Mouse (Mus musculus) macrophage (primary cell): Measurements from ENCODE around the gene Deaf1. TPM values are rescaled to one million over a fixed set of nuclear protein-coding genes. Genes with fewer than 3 reads are reported as not detected.

Experiments used
- H3K27ac ChIP-seq: fragments of 350-480 bp; formaldehyde crosslinking; 2 replicates; pipeline ENCODE4 v1.9.0; 2021
- H3K36me3 ChIP-seq: fragments of 350-480 bp; formaldehyde crosslinking; 2 replicates; pipeline ENCODE4 v1.9.0; 2021; ENCODE audit errors: inconsistent target
- H3K4me3 ChIP-seq: fragments of 350-480 bp; formaldehyde crosslinking; 2 replicates; pipeline ENCODE4 v1.9.0; 2021; ENCODE audit errors: inconsistent target
- H3K79me2 ChIP-seq: fragments of 350-480 bp; formaldehyde crosslinking; 2 replicates; pipeline ENCODE4 v1.9.0; 2021; ENCODE audit errors: inconsistent target
- WGBS: methylation state at CpG from one replicate; pipeline ENCODE4 v1.1.7; 2026; ENCODE audit warnings: inconsistent platforms; ENCODE audit not compliant: missing documents; 5-methylcytosine and 5-hydroxymethylcytosine counted together
- polyA plus RNA-seq: library from polyadenylated mRNA; stranded (reverse); fragments of 250-400 nt; gene quantifications from 3 replicates; pipeline ENCODE4 v1.2.4, GENCODE M21; 2018; ENCODE audit warnings: inconsistent platforms

The Deaf1 gene
- polyA plus RNA-seq, 1 experiment from 2014 or later: 14.6 TPM

DNA sequence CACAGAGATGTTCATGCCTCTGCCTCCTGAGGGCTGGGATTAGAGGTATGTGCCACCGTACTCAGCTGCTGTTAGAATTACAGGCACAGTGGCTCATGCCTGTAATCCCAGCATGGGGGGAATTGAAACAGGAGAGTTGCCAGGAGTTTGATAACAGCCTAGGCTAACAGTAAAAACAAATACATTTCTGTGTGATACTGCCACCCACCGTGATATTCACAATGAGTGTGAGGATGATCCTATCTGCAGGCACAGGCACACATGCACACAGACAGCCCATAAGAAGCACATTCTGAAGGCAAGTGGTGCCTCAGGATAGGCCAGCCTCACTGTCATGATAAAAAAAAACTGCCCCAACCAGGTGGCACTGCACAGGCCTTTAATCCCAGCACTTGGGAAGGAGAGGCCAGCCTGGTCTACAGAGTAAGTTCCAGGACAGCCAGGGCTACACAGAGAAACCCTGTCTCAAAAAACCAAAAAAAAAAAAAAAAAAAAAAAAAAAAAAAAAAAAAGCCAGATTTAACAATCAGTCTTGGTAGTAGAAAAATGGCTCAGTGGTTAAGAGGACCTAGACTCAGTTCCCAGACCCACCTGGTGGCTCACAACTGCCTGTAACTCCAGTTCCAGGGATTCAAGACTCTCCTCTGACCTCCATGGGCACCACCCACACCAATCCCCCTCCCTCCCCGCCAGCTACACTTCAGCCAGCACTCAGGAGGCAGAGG lies 29.4 kb downstream of the Deaf1 start:
- Histone ChIP-seq H3K79me2 (no peaks in the 10 kb centered on the region), H3K4me3 (no peak overlapping the region), H3K36me3 (peaks cover 31% of the 10 kb centered on the region; the same call in 1 of the 2 replicates), H3K27ac (no peak overlapping the region)
- 97% methylated on average over 3 of the region's 3 CpGs for WGBS

DNA sequence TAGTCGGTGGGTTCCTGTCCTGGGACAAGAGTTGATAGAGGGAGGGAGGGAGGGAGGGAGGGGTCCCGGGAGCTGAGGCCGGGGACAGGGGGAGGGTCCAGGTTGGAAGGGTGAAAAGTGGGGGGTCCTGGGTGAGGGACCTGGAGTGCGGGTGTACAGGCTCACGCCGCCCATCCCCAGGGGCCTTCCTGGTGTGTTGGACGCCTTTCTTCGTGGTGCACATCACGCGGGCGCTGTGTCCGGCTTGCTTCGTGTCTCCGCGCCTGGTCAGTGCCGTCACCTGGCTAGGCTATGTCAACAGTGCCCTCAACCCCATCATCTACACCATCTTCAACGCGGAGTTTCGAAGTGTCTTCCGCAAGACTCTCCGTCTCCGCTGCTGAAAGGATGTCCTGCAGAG lies 33.0 kb downstream of the Deaf1 start:
- Histone ChIP-seq H3K4me3 (no peak overlapping the region), H3K27ac (no peak overlapping the region), H3K36me3 (0 out of 2 replicates have a peak, but pooled peaks cover 4% of the 10 kb centered on the region), H3K79me2 (no peaks in the 10 kb centered on the region)
- 16% methylated on average over 20 of the region's 22 CpGs for WGBS

DNA sequence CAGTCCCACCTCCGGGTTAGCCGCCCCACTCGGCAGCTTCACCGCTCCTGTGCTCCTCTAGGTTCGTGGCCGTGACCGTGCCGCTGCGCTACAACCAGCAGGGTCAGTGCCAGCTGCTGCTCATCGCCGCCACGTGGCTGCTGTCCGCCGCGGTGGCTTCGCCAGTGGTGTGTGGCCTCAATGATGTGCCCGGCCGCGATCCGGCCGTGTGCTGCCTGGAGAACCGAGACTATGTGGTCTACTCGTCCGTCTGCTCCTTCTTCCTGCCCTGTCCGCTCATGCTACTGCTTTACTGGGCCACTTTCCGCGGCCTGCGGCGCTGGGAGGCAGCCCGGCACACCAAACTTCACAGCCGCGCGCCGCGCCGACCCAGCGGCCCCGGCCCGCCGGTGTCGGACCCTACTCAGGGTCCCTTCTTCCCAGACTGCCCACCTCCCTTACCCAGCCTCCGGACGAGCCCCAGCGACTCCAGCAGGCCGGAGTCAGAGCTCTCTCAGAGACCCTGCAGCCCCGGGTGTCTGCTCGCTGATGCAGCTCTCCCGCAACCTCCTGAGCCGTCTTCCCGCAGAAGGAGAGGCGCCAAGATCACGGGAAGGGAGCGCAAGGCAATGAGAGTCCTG lies 33.5 kb downstream of the Deaf1 start:
- Histone ChIP-seq H3K36me3 (0 out of 2 replicates have a peak, but pooled peaks cover 4% of the 10 kb centered on the region), H3K27ac (no peak overlapping the region), H3K79me2 (no peaks in the 10 kb centered on the region), H3K4me3 (no peak overlapping the region)
- 2% methylated on average over 51 of the region's 53 CpGs for WGBS

DNA sequence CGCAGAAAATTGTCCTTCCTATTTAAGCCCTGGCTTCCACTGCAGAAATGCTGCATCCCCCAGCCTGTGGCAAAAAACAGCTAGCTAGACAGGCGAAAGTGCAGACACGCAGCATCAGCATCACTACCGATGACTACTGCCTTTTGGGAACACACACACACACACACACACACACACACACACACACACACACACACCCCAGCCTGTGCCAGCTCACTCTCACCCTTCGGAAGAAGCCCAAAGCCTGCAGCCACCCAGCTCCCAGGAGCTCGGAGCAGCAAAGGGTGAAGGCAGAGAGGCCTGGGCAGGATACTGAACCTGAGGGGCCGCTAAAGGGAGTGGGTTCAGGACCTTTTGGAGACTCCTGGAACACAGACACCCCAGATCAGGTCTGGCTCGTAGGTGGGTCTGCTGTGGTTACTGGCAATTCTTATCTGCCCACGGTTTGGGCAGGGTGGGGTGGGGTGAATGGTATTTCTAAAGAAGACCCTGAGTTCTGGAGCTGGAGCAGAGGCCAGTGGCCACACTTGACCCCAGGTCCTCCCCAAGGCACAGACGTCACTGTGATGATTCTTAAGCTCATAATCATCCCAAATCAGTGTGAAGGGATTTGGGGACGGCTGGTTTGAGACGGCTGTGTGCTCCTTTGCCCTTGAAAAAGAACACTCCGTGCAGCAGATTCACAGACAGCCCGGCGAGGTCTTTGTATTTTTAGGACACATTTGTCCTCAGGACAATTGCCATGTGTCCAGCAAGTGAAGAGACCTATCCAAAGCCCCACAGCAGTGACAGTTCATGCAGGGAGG lies 34.7 kb downstream of the Deaf1 start:
- Histone ChIP-seq H3K4me3 (no peak overlapping the region), H3K27ac (no peak overlapping the region), H3K79me2 (no peaks in the 10 kb centered on the region), H3K36me3 (0 out of 2 replicates have a peak, but pooled peaks cover 4% of the 10 kb centered on the region)
- 66% methylated on average over 15 of the region's 15 CpGs for WGBS

DNA sequence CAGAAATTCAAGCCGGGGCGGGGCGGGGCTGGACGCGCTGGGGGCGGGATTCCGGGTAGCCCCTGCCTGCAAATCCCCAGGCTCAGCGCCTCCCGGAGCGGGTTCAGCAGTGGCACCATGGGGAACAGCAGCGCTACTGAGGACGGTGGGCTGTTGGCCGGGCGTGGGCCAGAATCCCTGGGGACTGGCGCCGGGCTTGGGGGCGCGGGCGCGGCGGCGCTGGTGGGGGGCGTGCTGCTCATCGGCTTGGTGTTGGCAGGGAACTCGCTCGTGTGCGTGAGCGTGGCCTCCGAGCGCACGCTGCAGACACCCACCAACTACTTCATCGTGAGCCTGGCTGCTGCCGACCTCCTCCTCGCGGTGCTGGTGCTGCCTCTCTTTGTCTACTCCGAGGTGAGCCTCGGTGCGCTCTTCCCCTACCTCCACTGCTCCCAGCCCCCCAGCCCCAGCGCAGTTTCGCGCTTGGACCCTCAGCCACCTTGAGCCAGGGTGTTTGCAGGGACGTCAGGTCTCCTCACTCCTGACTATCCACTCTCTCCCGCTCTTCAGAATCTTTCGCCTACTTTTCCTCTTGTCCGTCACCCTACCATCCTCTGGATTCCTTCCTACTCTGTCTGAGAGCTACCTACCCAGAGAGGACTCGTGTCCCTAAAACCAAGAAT lies 35.4 kb downstream of the Deaf1 start, which contains the start of gene Drd4:
Gene Drd4 (plus strand): TSS at position 86 of the 662 bp plus-strand sequence.
- H3K36me3 ChIP-seq: 0 out of 2 replicates have a peak, but pooled peaks cover under 1% of the 10 kb centered on the region
- H3K4me3 ChIP-seq: no peak within 1 kb of the TSS
- no peaks in the 10 kb centered on the region for H3K79me2 ChIP-seq
- 6% methylated on average over 42 of the region's 46 CpGs for WGBS
- no peak within 1 kb of the TSS for H3K27ac ChIP-seq

DNA sequence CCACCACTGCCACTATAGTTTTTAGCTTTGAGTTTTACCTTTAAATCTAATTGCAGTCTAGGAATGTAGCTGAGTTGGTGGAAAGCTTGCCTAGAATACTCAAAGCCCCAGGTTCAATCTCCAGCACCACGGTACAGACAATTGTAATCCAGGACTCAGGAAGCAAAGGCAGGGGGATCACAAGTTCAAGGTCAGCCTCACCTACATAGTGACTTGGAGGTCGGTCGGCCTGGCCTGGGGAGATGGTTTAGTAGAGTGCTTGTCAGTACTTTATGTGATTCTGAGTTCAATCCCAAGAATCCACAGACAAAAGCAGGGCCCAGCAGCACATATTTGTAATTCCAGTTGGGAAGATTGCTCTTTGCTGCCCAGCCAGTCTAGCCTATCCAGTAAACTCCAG lies 39.4 kb downstream of the Deaf1 start:
- 92% methylated on average over 3 of the region's 3 CpGs for WGBS
- Histone ChIP-seq H3K27ac (no peak overlapping the region), H3K4me3 (no peak overlapping the region), H3K36me3 (no peaks in the 10 kb centered on the region), H3K79me2 (no peaks in the 10 kb centered on the region)

DNA sequence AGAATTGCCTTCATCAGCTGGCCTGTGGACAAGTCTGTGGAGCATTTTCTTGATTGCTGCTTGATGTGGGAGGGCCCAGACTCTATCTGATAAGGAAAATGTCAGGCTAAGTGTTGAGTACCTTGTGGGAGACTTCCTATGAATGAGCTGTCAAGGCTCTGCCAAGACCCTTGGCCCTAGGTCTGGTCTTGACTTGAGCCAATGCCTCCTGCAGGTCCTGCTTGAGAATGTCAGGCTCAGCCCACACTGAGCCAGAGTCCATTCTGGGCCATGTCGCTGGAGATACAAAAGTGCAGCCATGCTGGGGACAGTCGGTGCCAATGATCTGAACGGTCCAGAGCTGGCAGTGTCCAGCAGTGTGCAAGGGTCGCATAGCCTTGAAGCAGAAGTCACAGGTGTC lies 44.7 kb downstream of the Deaf1 start:
- 90% methylated on average over 4 of the region's 4 CpGs for WGBS
- Histone ChIP-seq H3K36me3 (no peaks in the 10 kb centered on the region), H3K4me3 (no peak overlapping the region), H3K79me2 (no peaks in the 10 kb centered on the region), H3K27ac (no peak overlapping the region)

DNA sequence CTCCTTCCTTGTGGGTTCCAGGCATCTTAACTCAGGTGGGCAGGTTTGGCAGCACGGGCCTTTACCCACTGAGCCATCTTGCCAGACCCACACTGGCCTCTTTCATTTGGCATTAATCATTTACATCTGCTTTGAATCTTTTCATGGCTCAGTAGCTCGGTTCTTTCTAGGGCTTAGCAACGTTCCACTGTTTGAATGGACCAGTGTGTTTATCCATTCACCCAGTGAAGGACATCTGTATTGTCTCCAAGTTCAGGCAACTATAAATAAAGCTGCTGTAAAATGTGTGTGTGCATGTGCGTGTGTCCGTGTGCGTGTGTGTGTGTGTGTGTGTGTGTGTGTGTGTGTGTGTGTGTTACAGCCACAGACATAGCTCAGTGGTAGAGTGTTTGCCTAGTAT lies 46.0 kb downstream of the Deaf1 start:
- no peak overlapping the region for H3K27ac ChIP-seq
- H3K36me3 ChIP-seq: no peaks in the 10 kb centered on the region
- no peak overlapping the region for H3K4me3 ChIP-seq
- H3K79me2 ChIP-seq: no peaks in the 10 kb centered on the region
- 98% methylated on average over 6 of the region's 6 CpGs for WGBS

DNA sequence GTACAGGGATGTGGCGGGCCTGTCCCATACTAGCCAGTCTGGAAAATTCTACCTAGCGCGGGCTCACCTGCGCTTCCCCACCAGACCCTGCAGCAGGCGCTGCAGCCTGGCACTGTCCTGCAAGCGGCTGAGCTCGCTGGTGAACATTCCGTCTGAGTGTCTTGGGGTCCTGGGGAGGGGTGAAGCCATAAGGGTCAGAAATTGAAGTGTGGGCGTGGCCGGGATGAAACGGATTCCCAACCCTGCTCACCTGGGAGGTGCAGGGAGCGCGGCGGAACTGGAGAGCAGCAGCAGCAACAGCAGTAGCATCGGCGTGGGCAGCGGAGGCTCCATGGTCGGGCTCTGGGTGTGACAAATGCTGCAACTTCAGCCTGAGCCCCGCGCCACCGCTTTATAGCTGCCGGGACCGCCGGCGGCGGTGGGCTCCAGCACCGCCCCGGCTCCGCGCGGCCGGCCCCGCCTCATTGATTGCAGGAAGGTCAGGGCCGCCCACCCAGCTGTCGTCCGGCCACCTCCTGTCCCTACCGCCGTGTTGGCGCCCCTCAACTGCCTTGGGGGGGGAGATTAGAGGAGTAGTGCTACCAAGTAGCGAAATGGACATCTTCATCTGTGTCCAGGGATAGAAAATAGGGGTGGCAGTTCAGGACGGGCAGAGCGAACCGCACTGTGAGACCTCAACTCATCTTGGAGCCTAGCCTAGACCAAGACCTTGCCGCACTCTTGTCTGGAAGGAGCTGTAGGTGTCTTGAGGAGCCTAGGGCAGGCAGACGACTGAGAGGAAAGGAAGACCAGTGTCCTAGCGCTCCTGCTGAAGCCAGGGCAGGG lies 48.5 kb downstream of the Deaf1 start, which contains the start of gene Sct:
Gene Sct (minus strand): TSS at position 368 of the 825 bp plus-strand sequence.
- Histone ChIP-seq H3K4me3 (no peak within 1 kb of the TSS), H3K27ac (no peak within 1 kb of the TSS), H3K79me2 (no peaks in the 10 kb centered on the region), H3K36me3 (no peaks in the 10 kb centered on the region)
- 17% methylated on average over 43 of the region's 46 CpGs for WGBS

DNA sequence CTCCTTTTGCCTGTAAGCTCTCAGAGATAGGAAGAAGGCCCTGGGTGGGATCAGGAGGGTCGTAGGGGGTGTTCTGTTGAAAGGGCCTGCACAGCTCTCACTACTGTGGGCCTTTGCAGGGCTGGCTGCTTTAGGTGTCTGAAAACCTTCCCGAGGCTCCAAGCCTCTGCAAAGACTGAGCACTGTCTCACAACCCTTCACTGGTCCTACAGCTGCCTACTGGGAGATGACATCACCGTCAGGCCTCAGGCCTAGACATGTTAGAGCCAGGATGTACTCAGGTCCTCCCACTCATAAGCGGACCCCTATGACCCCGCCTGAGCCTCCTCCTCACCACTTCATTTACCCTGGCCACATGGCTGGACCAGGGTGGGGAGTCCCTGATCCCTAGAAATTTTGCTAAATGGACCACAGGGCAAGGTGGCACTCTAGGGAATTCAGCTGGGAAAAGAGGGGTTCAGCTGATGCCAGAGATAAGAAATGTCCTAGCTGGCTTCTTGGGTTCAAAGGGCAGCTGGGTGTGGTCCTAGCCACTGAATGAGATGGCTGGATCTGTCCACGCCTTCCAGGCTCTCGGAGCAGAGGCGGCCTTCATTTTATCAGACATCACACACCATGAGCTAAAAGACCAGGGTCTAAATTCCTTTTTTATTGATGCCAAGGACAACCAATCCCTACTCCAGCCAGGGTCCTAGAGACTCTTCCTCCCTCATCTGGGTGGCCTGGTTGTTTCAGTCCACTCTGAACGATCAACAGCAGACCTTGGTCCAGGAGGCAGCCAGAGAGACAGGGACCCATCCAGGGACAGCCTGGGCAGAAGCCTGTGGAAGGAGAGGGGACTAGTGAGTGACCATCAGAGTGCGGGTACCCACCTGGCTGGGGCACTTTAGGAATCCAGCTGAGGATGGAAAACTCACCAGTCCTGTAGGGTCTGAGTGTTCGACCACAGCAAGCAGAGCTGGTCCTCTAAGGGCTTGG lies 49.5 kb downstream of the Deaf1 start:
- 92% methylated on average over 11 of the region's 11 CpGs for WGBS
- H3K27ac ChIP-seq: no peak overlapping the region

DNA sequence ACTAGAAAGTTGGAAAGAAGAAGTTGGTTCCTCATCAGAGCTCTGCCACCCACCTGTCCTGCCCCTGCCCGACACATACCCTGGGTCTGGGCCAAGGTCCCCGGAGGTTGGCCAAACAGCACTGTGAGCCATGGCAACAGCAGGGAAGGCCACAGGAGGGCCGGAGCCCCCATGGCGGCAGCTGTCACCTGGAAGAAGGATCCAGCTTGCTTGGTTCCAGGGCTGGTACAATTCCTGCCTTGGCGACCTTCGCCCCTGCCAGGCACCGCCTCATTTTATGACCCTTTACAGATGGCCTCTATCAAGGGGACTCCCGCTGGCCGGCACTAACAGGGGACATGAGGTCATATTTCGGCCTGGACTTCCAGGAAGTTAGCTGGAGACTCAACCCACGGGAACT lies 50.9 kb downstream of the Deaf1 start, which contains the start of gene Cdhr5:
Gene Cdhr5 (minus strand): TSS at position 241 of the 400 bp plus-strand sequence.
- H3K79me2 ChIP-seq: no peaks in the 10 kb centered on the region
- no peaks in the 10 kb centered on the region for H3K36me3 ChIP-seq
- no peak within 1 kb of the TSS for H3K27ac ChIP-seq
- H3K4me3 ChIP-seq: no peak within 1 kb of the TSS
- 84% methylated on average over 11 of the region's 11 CpGs for WGBS

More for the DNA sequence above, 49.5 kb downstream of the Deaf1 start:
- H3K4me3 ChIP-seq: no peak overlapping the region
- no peaks in the 10 kb centered on the region for H3K79me2 ChIP-seq
- no peaks in the 10 kb centered on the region for H3K36me3 ChIP-seq

DNA sequence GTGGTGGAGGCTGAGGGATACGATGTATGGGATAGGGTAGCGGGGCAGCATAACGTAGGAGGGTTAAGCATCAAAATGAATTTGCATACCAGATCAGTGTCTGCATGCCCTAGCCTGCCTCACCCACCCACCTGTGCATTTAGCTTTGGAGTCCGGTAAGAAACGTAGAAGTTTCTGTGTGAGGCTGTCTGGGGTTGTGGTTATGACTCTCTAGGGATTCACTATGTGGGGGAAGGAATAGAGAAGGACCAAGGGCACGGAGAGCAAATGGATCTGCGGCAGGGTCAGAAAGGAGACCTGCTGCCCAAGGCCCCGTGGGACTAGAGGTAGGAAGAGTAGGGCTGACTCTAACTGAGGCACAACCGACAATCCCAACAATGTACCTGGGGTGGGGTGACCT lies 52.1 kb downstream of the Deaf1 start:
- Histone ChIP-seq H3K27ac (no peak overlapping the region), H3K79me2 (no peaks in the 10 kb centered on the region), H3K36me3 (no peaks in the 10 kb centered on the region), H3K4me3 (no peak overlapping the region)
- WGBS: 96% methylated on average over 9 of the region's 9 CpGs

DNA sequence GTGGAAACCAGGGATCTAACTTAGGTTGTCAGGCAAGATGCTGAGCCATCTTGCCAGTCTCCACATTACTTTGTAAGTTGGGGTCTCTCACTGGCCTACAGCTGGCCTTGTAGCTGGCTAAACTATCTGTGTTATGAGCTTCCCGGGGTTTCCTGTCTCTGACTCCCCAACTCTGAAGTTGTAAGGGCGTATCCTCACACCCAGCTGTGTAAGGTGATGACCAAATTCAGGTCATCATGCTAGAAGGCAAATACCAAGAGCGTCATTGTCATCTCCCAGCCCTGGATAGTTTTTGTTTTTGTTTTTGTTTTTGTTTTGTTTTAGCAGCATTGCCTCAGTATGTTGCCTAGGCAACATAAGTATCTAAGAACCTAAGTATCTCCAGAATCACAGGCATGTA lies 56.9 kb downstream of the Deaf1 start:
- Histone ChIP-seq H3K79me2 (peaks cover 6% of the 10 kb centered on the region; the same call in 1 of the 2 replicates), H3K36me3 (no peaks in the 10 kb centered on the region), H3K27ac (no peak overlapping the region), H3K4me3 (no peak overlapping the region)
- 90% methylated on average over 3 of the region's 3 CpGs for WGBS
